Mouse (Mus musculus): ENCODE data around the gene Tufm. TPM values are rescaled to one million over a fixed set of nuclear protein-coding genes. Genes with fewer than 3 reads are reported as not detected.

Tufm gene
- total RNA-seq (2022) = 100 to 1,000 TPM; 205 to 255 (median 223) TPM

GRCm38 (mm10) chr7:126487052-126487483 is at the start of gene Tufm:
Gene Tufm, plus strand, starts transcription at chr7:126487361.
- peak; percentile 98 for DNase-seq

DNA sequence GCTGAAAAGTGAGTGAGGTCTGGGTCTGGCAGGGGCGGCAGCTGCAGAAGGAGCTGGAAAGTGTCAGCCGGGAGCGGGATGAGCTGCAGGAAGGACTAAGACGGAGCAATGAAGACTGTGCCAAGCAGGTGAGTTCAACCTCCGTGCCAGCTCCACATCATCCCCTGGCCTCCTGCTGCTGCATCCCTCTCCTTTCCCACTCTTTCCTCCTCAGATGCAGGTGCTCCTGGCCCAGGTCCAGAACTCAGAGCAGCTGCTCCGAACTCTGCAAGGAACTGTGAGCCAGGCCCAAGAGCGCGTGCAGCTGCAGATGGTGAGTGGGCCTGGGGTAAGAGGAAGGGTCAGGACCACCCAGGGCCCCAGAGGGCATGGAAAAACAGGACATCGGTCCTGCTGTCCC is 47.0 kb upstream of the Tufm start:
- no peak for DNase-seq

DNA sequence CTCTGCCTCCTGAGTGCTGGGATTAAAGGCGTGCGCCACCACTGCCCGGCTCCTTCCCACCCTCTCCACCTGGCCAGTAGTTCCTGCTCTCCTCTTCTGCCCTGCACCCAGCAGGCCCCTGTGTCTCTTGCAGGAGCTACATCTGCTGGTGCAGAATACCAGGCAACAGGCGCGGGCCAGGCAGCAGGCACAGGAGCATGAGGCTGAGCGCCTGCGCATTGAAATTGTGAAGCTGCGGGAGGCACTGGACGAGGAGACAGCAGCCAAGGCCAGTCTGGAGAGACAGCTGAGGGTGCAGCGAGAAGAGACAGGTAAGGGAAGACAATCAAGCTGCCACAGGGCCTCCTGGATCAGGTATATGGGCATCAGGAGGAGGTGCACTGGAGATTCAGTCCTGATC is 43.2 kb upstream of the Tufm start:
- DNase-seq = no peak

DNA sequence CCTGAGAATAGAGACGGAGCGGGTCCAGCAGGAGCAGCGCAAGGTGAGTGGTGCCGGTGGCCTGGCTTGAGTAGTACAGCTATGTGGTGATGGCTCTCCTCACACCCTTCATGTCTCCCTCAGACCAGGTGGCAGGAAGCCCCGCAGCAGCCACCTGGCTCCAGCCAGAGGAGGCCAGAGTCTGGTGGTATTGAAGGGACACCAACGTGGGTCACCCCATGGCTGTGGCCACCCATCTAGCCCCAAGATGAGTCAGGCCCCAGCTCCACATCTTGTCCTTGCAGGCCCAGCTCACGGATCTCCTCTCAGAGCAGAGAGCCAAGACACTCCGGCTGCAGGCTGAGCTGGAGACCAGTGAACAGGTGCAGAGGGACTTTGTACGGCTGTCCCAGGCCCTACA is 42.6 kb upstream of the Tufm start:
- no peak for DNase-seq

DNA sequence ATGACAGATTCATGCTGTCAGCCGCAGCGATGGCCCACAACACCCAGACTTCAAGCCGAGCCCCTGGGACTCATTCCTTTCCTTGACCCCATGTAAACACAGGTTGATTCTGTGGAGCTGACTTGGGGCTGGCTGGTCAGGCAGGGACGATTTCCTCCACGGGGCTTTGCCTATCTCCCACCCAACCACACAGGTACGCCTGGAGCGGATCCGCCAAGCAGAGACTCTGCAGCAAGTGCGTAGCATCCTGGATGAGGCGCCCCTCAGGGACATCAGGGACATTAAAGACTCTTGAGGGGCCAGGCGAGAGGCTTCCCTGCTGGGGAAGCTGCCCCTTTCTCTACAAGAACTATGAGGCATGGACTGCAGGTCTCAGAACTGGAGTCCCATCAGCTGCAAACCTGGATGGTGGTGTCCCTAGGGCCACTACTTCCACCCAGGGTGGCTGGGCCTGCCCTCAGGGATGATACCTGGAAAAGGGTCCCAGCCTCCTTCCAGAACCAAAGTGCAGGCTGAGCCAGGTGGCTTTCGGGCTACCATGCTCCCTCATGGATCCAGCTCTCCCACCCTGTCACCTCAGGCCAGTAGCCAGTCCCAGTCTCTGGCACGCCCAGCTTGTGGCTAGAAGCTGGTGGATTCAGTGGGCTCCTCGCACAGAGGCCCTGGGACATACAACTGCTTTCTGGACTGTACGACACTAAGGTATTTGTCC is 41.9 kb upstream of the Tufm start:
- no peak for DNase-seq

- no peak for DNase-seq
Observed at GRCm38 (mm10) chr7:126446217-126446616, 40.9 kb upstream of the Tufm start.

GRCm38 (mm10) chr7:126448481-126448880 is 38.7 kb upstream of the Tufm start:
- DNase-seq = no peak

DNA sequence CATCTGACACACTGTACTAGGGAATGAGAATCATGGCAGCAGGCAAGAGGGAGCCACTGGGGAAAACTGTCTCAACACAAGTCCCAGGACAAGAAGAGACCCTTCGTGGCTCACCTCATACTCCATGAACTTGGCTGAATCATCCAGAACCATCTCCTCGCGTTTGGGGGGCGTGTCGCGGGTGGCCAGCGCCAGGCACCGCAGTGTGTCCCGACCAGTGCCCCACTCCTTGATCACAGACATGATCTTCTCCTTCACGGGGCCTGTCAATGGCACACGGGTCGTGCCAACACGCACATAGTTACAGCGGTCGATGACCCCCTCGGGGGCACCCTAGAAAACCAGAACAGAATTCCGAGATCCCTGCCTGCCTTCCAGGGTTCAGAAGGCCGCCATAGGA is 37.2 kb upstream of the Tufm start:
- DNase-seq = no peak

DNA sequence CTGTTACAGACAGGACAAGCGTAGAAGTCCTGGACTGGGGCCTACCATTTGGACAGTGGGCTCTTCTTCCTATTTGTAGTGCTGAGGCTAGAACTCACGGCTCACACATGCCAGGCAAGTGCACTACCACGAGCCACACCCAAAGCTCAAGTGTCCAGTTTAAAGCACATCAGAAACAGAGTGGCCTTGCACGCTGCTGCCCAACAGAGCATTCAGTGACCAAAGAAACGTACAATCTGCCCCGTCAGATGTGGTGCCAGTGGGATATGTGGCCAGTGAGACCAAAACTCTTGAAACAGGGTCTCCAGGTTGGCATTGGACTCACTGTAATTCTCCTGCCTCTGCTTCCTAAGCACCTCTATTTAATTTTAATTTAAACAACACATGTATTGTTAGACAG is 36.5 kb upstream of the Tufm start:
- no peak for DNase-seq

DNA sequence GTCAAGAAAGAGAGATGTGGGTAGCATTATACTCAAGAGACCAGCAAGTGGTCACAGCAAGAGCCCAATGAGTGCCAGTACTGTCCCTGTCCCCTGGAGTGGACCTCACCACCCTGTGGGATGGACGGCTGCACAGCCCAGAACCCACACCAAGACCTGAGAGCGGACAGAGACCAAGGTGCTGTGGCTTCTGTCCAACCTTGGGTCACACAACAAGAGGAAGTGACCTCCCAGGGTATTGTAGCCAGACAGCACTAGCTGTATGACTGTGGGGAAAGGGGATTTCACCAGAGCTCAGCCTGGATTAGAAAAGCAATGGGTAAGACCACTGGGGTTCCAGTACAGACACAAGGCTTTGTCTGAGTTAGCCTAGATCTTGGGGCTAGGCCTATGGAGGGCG is 34.9 kb upstream of the Tufm start:
- DNase-seq = no peak

DNA sequence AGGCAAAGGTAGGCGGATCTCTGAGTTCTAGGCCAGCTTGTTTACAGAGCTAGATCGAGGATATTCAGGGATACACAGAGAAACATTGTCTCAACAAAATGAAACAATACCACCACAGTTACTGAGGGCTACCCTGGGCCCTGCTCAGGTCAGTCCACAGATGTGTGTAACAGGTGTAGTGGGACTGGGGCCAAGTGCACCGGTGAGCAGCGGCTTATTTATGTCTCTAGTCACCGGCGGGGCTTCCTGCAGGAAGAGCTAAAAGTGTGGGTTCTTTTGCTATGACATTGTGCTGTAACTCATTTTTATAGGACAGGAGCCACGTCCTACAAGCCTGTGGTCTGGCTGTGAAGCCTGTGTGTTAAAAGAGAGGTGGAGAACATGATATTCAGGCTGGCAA is 33.3 kb upstream of the Tufm start:
- no peak for DNase-seq

DNA sequence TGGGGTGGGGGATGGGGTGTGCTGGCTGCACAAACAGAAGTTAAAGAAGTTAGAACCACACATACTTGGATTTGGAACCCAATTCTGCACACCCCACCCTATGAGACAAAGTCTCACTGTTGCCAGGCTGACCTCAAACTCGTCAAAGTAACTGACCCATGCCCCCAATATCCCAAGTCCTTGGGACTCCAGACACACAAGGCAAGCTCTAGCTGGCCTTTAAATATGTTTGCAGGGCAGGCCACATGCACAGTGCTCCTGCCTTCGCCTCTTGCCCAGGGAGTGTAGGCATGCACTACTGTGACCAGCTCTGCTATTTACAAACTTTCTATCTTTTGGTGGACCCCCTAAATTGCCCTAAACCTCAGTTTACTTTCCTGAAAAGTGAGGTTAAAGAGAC is 31.9 kb upstream of the Tufm start:
- no peak for DNase-seq

DNA sequence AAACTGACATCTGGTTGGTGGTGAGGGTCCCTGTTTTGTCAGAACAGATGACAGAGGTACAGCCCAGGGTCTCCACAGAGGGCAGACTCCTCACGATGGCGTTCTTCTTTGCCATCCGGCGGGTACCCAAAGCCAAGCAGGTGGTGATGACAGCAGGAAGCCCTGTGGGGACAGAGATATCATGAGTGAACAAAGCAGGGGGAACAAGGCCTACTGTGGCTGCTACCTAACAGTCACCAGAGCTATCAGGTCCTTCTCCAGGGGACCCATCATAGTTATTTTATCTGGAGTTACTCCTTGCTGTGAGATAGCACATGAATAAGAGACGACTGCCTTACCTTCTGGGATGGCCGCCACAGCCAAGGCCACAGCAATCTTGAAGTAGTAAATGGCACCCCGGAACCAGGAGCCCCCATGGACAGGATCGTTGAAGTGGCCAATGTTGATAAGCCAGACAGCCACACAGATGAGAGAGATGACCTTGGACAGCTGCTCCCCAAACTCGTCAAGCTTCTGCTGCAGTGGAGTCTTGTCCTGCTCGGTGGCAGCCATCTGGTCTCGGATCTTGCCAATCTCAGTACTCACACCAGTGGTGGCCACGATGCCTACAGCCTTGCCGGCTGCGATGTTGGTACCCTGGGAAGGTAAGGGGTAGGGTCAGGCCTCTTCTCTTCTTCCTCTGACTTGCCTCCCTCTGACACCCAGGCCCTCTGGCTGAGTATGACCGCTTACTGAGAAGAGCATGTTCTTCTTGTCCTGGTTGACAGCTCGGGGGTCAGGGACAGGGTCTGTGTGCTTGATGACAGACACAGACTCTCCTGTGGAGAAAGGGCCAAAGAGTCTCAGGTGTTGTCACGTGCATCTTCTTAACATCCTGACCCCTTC is 30.5 kb upstream of the Tufm start:
- no peak for DNase-seq

DNA sequence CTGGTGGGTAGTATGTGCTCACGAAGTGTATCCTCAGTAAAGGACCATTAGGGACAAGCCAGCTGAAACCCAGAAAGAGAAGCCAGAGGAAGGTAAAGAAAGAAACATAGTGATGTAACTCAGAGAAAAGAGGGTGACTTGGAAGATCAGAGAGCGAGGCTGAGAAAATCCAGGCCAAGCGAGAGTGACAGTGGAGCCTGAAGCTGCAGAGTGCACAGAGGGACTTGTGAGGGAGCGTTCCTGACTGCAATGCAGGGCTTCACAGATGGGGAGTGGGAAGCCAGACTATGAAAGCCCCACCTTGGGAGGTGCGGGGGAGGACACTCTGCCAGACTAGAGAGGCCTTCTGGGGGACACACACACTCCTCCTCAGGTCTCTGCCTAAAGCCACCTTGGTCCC is 28.9 kb upstream of the Tufm start:
- DNase-seq = no peak

DNA sequence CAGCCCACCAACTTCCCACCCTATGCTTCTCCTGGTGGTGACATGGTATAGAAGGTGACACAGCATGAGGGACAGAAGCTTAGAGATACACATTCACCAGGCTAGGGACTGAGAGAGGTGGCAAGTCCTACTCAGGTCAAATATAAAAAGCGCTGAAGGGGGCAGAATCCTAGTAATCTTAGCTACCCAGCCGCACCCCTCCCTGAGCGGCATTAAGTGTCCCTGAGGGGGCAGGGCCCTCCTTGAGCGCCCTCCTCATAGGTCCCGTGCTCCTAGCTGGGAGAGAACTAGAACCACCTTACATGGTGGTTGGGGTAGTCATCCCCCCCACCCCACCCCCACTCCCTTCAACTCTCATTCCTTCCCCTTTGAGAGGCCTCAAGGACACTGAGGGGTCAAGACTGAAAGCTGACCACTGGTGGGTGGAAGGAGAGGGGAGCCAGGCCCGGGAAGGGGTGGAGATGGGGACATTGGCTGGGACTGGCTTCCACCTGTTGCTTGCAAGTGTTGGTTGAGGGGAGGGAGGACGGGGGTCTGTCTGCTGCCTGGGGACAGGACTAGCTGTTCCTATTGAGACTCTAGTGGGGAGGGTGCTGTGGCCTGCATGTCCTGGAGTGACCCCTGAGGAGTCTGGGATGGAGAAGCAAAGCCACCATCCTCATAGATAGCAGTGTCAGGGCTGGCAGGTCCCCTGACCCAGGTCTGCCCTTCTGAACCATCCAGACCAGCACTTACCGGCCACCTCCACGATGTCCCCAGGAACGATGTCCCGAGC is 28.1 kb upstream of the Tufm start:
- no peak for DNase-seq

DNA sequence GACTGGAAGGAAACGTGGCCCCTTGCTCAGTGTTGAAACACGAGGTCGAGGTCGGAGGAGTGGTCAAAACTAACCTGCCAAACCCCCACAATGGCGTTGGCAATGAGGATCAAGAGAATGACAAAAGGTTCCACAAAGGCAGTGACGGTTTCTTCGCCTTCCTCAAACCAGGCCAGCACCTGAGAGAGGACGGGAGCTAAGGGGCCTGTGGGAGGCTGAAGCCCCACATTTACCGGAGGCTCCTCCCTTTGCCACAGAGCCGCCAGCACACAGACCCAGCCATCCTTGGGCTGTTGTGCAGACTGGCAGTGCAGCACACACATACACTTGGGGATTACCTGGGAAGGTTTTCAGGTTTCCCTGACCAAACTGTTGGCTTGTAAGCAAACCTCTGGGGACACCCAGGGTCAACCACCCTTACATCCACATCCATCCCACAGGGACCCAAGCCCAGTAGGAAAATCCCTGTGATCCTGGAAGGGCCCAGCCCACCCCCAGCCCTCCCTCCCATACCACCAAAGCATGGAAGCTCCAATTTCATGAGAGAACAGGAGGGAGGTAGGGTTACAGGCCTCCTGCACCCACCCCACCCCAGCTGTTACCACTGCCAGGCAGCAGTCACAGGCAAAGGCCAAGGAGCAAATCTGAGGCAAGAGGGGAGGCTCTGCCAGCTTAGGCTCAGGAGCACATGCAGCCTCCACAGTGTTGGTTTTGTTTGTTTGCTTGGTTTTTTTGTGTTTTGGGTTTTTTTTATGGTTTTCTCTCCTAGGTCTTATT is 26.4 kb upstream of the Tufm start:
- no peak for DNase-seq

DNA sequence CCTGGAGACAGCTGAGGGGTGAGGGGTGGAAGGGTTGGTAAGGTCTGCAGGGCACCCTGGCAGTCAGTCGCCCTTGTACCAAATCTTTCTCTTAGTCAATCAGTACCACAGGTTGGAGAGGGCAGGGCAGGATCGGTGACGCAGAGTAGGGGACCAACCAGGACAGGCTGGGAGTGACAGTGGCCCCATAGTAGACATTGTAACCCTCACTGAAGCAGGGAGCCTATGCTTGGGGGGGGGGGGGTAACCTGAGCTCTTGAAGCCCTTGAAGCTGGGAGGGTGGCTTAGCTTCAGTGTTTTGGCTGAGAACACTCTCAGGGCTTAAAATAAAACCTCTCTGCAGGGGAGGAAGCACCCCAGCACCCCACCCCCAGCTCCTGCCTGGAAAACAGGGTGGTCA is 25.5 kb upstream of the Tufm start:
- no peak for DNase-seq

- no peak for DNase-seq
Observed at GRCm38 (mm10) chr7:126463004-126463403, 24.2 kb upstream of the Tufm start, which contains the start of gene Atp2a1. Gene Atp2a1, minus strand, starts transcription at chr7:126463108.

DNA sequence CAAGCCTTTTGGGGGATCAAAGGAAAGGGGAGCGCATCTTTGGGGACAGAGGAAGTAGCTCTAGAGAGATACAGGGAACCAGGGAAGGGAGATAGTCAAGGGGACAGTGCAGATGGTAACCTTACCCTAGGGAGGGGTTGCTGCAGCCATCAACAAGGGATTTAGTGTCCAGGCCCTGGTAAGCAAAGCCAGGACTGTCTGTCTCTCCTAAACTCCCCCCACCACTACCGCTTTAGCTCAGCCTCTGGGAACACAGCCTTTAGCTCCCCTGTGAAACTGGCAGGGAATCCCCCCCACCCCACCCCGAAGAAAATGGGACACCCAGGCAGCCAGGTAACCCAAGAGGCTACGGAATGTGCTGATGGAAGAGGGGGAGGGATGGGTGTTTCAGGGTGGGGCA is 23.6 kb upstream of the Tufm start:
- DNase-seq = no peak

DNA sequence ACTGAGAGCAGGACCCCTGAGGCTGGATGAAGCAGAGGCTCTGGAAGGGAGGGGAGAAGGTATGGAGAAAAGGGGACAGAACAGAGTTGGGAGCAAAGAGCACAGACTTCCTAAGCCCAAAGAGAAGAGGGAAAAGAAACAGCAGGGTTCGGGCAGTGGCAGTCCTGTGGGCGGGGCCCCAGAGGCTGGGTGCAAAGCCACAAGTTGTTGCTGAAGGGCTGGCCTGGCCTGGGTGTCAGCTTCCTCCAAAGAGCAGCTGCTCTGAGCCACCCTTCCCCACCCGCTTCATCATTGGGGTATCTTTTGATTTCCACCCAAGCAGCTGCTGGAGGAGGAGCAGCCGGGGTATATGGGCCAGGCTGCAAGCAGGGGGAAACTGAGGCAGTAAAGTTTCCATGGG is 23.0 kb upstream of the Tufm start:
- DNase-seq = no peak

DNA sequence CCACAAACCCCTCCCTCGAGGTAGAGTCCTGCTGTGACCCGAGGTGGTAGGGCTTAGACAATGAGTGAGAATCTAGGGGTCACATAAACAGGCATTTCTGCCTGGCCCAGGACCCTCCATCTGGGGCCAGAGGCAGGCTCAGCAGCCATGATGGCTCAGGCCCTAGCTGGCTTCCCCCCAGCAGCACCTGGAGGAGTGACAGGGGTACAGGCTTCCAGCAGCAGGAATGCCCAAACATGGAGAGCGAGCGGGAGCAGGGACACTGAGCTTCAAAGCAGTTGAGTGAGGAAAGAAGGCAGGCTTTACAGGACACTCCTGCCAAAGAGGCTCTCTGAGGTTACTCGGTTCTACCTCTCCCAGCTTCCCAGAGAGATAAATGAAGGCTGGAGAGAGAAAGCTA is 22.3 kb upstream of the Tufm start:
- no peak for DNase-seq

All from adrenal gland, adult 8-10 months (tissue).